ENCODE assay signal across 14 mouse cellular contexts in the genomic region with DNA sequence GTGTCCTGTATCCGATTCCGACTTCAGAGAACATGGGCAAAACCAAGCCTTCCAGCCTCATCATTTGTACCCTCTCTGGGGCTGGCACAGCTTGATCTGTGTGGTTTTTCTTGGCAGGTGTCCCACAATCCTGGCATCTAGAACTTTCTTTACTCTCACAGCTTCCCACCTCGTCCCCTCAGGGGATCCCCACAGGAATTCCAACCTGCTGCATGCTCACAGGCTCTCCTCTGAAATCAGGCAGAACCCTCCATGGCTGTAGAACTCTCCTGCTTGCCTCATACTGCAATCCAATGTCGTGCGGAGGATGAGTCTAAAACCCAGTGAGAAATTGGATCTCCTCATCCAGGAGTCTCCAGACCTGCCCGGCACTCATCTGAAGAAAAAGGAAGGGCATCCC.
"Had no signal": no experiment of that assay in that cellular context is flagged by ENCODE, and none has a peak within 500 bp of the region (broad histone marks: within the 10 kb centered on the region; RNA-seq: fewer than 3 reads in every experiment).

No protein-coding gene starts in this region.

- H3K36me3 ChIP-seq: limb, embryonic 12.5 days; limb, embryonic 15.5 days; midbrain, embryonic 13.5 days had no signal

- DNase-seq: kidney, adult 18-20 months; left cerebral cortex, postnatal 4 days; liver, postnatal 0 days; lung, embryonic 14.5 days; thymus, adult 18-20 months; thymus, postnatal 36 days had no signal

- H3K4me3 ChIP-seq: limb, embryonic 12.5 days; limb, embryonic 15.5 days; midbrain, embryonic 13.5 days had no signal

- H3K9me3 ChIP-seq: limb, embryonic 12.5 days; limb, embryonic 15.5 days; midbrain, embryonic 13.5 days had no signal

- H3K9ac ChIP-seq: limb, embryonic 12.5 days; limb, embryonic 15.5 days; liver, embryonic 14.5 days; liver, postnatal 0 days; lung, embryonic 14.5 days; midbrain, embryonic 13.5 days had no signal

- H3K27me3 ChIP-seq: limb, embryonic 12.5 days; limb, embryonic 15.5 days; midbrain, embryonic 13.5 days had no signal

- ATAC-seq: liver, postnatal 0 days; lung, postnatal 0 days; midbrain, embryonic 13.5 days had no signal

- H3K4me2 ChIP-seq: limb, embryonic 12.5 days; limb, embryonic 15.5 days; liver, embryonic 11.5 days; lung, embryonic 14.5 days; midbrain, embryonic 13.5 days had no signal

- H3K27ac ChIP-seq: kidney, postnatal 0 days; limb, embryonic 12.5 days; limb, embryonic 15.5 days; liver, embryonic 14.5 days; macrophage; midbrain, embryonic 13.5 days had no signal

- H3K4me1 ChIP-seq: limb, embryonic 12.5 days; midbrain, embryonic 13.5 days had no signal
